Mouse (Mus musculus) retina, embryonic 14.5 days (tissue): ENCODE results near the gene Zfp935.
"Not testable (repeated sequence)": the region's sequence is repeated elsewhere in the genome, so short reads cannot be mapped to it uniquely, and the experiment has no call there.

ENCODE experiments used
- DNase-seq: peaks from one replicate; pipeline ENCODE4 v3.0.0-alpha.2; 2015; ENCODE audit warnings: low spot score

Zfp935 gene

DNA sequence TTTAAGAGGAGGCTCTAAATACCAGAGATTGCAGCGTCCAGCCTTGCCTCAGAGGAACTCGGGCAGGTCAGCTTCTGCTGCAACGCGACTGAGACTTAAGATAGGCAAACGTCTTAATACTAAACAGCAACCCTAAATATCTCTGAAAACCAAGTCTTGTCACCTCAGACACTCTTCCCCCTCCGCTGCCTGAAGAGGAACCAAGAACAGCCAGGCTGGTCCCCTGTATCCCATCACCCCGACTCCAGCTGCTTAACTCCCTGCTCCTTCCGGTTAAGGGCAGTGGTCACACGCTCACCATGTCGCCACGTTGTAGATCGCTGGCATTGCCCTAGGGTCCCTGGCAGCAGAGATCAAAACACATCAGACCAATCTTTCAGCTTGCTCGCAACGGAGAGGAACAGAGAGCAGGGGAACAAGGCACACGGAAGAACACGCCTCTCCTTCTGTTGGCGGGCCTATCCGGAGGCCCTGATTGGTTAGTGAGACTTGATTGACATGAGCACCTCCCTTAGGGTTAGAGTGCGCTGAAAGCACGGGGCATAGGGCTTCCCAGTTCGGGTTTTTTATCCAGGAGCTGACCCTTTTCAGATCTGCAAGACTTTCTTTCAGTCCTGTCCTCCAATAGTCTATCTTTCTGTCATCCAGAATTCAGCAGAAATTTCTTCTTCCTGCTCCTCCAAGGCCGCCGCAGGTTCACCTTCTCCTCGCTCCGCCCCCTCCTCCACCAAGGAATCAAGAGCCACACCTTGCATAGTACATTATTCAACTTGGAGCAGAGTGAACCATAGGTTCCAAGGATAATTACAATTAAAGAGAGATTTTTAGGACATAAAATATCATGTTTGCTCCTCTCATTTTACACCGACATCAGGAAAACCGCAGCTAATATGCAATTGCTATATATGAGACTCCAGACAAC is at the start of gene Zfp935:
TSS of gene Zfp935 (minus strand) at position 323 of the 922 bp plus-strand sequence.
- peak; percentile 31 for DNase-seq

DNA sequence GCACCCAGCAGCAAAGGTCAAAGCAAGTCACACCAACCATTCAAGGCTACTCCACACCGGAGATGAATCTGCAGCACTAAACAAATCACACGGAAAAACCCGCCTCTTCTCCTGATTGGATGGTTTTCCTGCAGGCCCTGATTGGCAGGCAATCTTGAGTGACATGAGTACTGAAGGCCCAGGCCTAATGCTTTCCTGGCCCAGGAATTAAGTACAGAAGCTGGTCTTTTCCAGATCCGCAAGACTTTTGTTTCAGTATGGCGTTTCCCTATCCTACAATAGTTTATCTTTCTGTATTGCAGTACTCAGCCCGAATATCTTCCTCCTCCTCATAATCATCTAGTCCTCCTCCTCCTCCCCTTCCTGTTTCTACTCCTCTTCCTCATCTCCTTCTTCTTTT is 12.8 kb upstream of the Zfp935 start, which contains the start of gene Zfp934:
TSS of gene Zfp934 (minus strand) at position 101 of the 400 bp plus-strand sequence.
- DNase-seq, result not testable (repeated sequence)

DNA sequence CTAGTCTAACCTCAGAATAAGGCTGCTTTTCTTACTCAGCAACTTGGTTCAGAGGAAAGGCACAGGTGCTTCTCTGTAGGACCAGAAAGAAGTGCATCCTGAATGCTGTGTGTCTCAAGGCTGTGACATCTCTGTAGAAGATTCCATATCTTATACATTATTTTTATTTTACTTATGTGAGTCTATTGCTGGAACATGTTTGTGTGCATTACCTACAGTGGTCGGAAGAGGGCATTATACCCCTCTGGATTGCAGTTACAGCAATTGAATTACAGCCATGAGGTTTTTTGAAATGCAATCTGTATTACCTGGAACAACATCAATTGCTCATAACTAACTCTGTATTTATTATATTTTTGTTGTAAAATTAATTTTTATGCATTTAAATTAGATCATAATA is 3.4 kb upstream of the Zfp935 start:
- not testable (repeated sequence) for DNase-seq

DNA sequence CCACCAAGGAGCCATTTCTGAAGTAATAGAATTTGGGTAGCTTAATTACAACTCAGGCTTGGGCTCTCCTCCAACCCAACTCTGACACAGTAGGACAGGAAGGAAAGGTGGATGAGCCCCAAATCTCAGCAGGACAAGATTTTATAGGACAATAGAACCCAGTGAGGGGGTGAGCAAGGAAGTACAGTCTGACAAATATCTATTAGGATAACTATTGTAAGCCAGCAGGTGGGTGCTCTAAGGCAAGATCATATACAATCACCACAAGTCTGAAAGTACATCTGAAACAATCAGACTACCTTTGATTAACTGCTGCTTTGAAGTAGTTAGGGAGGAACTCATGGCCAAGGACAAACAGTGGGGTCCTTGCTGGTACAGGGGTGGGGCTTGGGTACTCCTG is 28.2 kb downstream of the Zfp935 start:
- not testable (repeated sequence) for DNase-seq

DNA sequence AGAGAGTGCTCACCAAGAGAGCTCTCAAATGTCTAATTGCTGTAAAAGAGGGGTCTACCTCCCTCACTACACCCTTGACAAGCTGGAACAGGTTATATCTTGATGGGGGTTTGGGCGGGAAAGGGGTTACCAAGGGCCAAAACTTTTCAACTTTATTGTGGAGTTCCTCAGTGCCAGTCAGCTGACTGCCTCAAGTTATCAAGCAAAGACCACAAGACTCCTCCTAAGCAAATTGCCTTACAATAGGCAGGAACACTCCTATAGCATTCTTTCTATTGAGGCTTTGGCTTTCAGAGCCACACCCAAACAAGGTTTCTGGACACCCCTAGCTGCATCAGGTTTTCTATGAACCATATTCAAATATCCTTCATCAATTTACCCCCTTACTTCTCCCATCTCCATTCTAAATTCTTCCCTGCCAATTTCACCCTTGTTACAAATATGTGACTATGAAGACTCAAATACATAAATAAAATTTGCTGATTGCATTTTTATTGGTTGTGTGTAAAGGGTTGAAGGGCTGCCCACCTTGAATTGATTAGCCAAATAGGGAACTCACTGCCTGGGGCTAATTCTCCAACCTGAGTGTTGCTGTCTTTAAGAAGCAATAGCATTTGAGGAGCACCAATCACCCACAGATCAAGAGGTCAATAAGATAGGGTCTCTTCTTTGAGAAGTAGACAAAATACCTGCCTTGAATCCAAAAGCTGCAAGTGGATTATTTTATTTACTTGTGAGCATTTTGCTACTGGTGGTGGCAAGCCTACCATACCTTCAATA is 47.5 kb downstream of the Zfp935 start:
- not testable (repeated sequence) for DNase-seq

DNA sequence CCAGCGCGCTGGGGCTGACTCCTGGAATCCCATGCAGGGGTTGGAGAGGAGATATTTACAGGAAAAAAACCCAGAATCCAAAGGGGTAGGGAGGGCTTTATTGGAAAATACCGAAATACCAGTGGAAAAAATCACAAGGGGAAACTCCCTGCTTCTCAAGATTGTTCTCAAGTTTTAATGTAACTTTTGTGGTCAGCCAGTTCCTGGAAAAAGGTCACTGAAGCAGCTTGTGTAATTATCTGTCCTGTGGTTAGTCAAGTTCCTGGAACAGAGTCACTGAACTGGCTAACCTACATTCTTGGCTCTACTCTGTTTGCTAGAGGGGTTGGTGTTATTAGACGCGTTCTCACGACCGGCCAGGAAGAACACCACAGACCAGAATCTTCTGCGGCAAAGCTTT is 85.7 kb downstream of the Zfp935 start:
- not testable (repeated sequence) for DNase-seq

DNA sequence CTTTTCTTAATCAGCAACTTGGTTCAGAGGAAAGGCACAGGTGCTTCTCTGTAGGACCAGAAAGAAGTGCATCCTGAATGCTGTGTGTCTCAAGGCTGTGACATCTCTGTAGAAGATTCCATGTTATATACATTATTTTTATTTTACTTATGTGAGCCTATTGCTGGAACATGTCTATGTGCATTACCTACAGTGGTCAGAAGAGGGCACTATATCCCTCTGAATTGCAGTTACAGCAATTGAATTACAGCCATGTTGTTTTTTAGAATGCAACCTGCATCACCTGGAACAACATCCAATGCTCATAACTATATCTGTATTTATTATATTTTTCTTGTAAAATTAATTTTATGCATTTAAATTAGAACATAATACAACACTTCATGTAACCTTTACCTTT is 88.4 kb downstream of the Zfp935 start:
- DNase-seq, result peak; percentile 54

DNA sequence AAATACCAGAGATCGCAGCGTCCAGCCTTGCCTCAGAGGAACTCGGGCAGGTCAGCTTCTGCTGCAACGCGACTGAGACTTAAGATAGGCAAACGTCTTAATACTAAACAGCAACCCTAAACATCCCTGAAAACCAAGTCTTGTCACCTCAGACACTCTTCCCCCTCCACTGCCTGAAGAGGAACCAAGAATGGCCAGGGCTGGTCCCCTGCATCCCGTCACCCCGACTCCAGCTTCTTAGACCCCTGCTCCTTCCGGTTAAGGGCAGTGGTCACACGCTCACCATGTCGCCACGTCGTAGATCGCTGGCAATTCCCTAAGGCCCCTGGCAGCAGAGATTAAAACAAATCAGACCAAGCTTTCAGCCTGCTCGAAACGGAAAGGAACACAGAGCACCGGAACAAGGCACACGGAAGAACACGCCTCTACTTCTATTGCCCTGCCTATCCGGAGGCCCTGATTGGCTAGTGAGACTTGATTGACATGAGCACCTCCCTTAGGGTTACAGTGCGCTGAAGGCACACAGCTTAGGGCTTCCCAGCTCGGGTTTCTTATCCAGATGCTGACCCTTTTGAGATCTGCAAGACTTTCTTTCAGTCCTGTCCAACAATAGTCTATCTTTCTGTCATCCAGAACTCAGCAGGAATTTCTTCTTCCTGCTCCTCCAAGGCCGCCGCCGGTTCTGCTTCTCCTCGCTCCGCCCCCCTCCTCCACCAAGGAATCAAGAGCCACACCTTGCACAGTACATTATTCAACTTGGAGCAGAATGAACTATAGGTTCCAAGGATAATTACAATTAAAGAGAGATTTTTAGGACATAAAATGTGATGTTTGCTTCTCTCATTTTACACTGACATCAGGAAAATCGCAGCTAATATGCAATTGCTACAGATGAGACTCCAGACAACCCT is 91.6 kb downstream of the Zfp935 start, which contains the start of gene Gm49359:
TSS of gene Gm49359 (minus strand) at position 409 of the 911 bp plus-strand sequence.
- DNase-seq, result peak; percentile 93
